Mouse (Mus musculus) forebrain, embryonic 15.5 days (tissue): ENCODE results near the gene Gm14597. TPM values are rescaled to one million over a fixed set of nuclear protein-coding genes. Genes with fewer than 3 reads are reported as not detected.
"Not testable (repeated sequence)": the region's sequence is repeated elsewhere in the genome, so short reads cannot be mapped to it uniquely, and the experiment has no call there.

Experiments
- ATAC-seq: fragments of 200-750 bp; cut with Nextera tagmentation; replicated peaks from 2 replicates; pipeline ENCODE4 v1.8.0; 2017; ENCODE audit warnings: mild to moderate bottlenecking, moderate TSS enrichment, moderate library complexity
- H3K27ac ChIP-seq: fragments of 300-500 bp; sonication (generic); replicated peaks from 2 replicates; pipeline ENCODE4 v1.5.1; 2015; ENCODE audit warnings: mild to moderate bottlenecking, inconsistent platforms
- H3K27me3 ChIP-seq: fragments of 300-500 bp; sonication (generic); 2 replicates; pipeline ENCODE4 v1.6.1; 2015; ENCODE audit warnings: inconsistent platforms
- H3K36me3 ChIP-seq: fragments of 300-500 bp; sonication (generic); 2 replicates; pipeline ENCODE4 v1.6.1; 2015; ENCODE audit warnings: mild to moderate bottlenecking, inconsistent platforms
- H3K4me1 ChIP-seq: fragments of 300-500 bp; sonication (generic); 2 replicates; pipeline ENCODE4 v1.6.1; 2015; ENCODE audit warnings: inconsistent platforms
- H3K4me2 ChIP-seq: fragments of 300-500 bp; sonication (generic); replicated peaks from 2 replicates; pipeline ENCODE4 v1.6.1; 2015; ENCODE audit warnings: mild to moderate bottlenecking, inconsistent platforms
- H3K4me3 ChIP-seq: fragments of 300-500 bp; sonication (generic); 2 replicates; pipeline ENCODE4 v1.5.1; 2015; ENCODE audit warnings: mild to moderate bottlenecking, inconsistent platforms
- H3K9ac ChIP-seq: fragments of 300-500 bp; sonication (generic); replicated peaks from 2 replicates; pipeline ENCODE4 v1.6.1; 2015; ENCODE audit warnings: mild to moderate bottlenecking, inconsistent platforms
- H3K9me3 ChIP-seq: fragments of 300-500 bp; sonication (generic); 2 replicates; pipeline ENCODE4 v1.6.1; 2016; ENCODE audit warnings: inconsistent platforms
- WGBS: fragments of 180-500 bp; shearing (Covaris S2); methylation state at CpG from one replicate; pipeline ENCODE4 v1.1.7; 2015; ENCODE audit warnings: mixed read lengths; 5-methylcytosine and 5-hydroxymethylcytosine counted together
- polyA plus RNA-seq: library from polyadenylated mRNA; unstranded; fragments of >200 nt; fragmentation: Nextera tagmentation; extraction: Ambion mirVana; gene quantifications from 2 replicates; pipeline ENCODE4 v1.2.1, GENCODE M21; 2015

Gm14597 gene
- polyA plus RNA-seq, 1 experiment from 2014 or later, result not detected

GRCm38 (mm10) chrX:53599993-53600392 is 8.8 kb downstream of the Gm14597 start:
- WGBS, result 44% methylated on average over 2 of the region's 2 CpGs
- not testable (repeated sequence) for H3K9ac ChIP-seq, H3K4me1 ChIP-seq, ATAC-seq, H3K27me3 ChIP-seq, H3K4me2 ChIP-seq, H3K36me3 ChIP-seq, H3K27ac ChIP-seq, H3K9me3 ChIP-seq, H3K4me3 ChIP-seq

- H3K27ac ChIP-seq, H3K4me3 ChIP-seq, H3K27me3 ChIP-seq, ATAC-seq, H3K9me3 ChIP-seq, H3K9ac ChIP-seq, H3K4me2 ChIP-seq, H3K4me1 ChIP-seq, H3K36me3 ChIP-seq: not testable (repeated sequence)
- 43% methylated on average over 3 of the region's 4 CpGs for WGBS
Observed at GRCm38 (mm10) chrX:53583404-53583803, 25.4 kb downstream of the Gm14597 start.

GRCm38 (mm10) chrX:53581407-53581806 is 27.4 kb downstream of the Gm14597 start:
- whole genome bisulfite sequencing, result 86% methylated on average over 2 of the region's 4 CpGs
- H3K27ac ChIP-seq, H3K9me3 ChIP-seq, H3K4me1 ChIP-seq, H3K27me3 ChIP-seq, ATAC-seq, H3K9ac ChIP-seq, H3K4me3 ChIP-seq, H3K4me2 ChIP-seq, H3K36me3 ChIP-seq: not testable (repeated sequence)

GRCm38 (mm10) chrX:53579311-53579710 is 29.5 kb downstream of the Gm14597 start:
- Histone ChIP-seq H3K4me3 (no peak overlapping the region), H3K4me2 (no peak overlapping the region), H3K27ac (no peak overlapping the region), H3K27me3 (no peaks in the 10 kb centered on the region), H3K36me3 (no peaks in the 10 kb centered on the region), H3K9me3 (no peaks in the 10 kb centered on the region), H3K9ac (no peak overlapping the region), H3K4me1 (no peaks in the 10 kb centered on the region)
- 54% methylated on average over 1 of the region's 1 CpGs for WGBS
- no peak for ATAC-seq

Other genes starting within 250 kb of the Gm14597 start
- 54.6 and 57.9 TPM in 2 replicates for gene Mospd1, start 238.5 kb downstream of the Gm14597 start, polyA plus RNA-seq
- not detected in 2 replicates for gene Etd, start 174.1 kb downstream of the Gm14597 start, polyA plus RNA-seq
- 102 and 118 TPM in 2 replicates for gene Rtl8c, start 947 bp downstream of the Gm14597 start, polyA plus RNA-seq
- 152 and 162 TPM in 2 replicates for gene Rtl8a, start 34.7 kb upstream of the Gm14597 start, polyA plus RNA-seq
- gene Rtl8b, start 61.4 kb upstream of the Gm14597 start, polyA plus RNA-seq, result 126 and 130 TPM in 2 replicates
- gene 4930502E18Rik, start 115.8 kb upstream of the Gm14597 start, polyA plus RNA-seq, result 0.11 and 0.17 TPM in 2 replicates
- 0.15 TPM in 1 of 2 replicates, not detected in the other for gene 1700013H16Rik, start 148.9 kb upstream of the Gm14597 start, polyA plus RNA-seq
- not detected in 2 replicates for gene Zfp36l3, start 167.4 kb upstream of the Gm14597 start, polyA plus RNA-seq
- gene Xlr, start 188.7 kb upstream of the Gm14597 start, polyA plus RNA-seq, result 0.84 and 1.0 TPM in 2 replicates